Mouse (Mus musculus) thymus, adult 2 months (tissue): ENCODE results near the gene Wdpcp. TPM values are rescaled to one million over a fixed set of nuclear protein-coding genes. Genes with fewer than 3 reads are reported as not detected.
"Not testable (repeated sequence)": the region's sequence is repeated elsewhere in the genome, so short reads cannot be mapped to it uniquely, and the experiment has no call there.

Experiments
- DNase-seq: peaks from one replicate; pipeline ENCODE4 v3.0.0; 2021
- H3K27ac ChIP-seq: fragments of 200-500 bp; 2 replicates; pipeline ENCODE4 v1.5.1; 2012; ENCODE audit warnings: low read length, control low read depth; ENCODE audit not compliant: control insufficient read depth, insufficient read depth
- H3K27me3 ChIP-seq: fragments of 200-500 bp; 2 replicates; pipeline ENCODE4 v1.6.1; 2012; ENCODE audit warnings: mild to moderate bottlenecking, low read length, moderate library complexity, mixed read lengths; ENCODE audit not compliant: control insufficient read depth, insufficient read depth
- H3K36me3 ChIP-seq: fragments of 200-500 bp; 2 replicates; pipeline ENCODE4 v1.6.1; 2012; ENCODE audit warnings: mild to moderate bottlenecking, low read length, moderate library complexity; ENCODE audit not compliant: control insufficient read depth, insufficient read depth
- H3K4me1 ChIP-seq: fragments of 200-500 bp; replicated peaks from 2 replicates; pipeline ENCODE4 v1.6.1; 2012; ENCODE audit warnings: low read length; ENCODE audit not compliant: control insufficient read depth, insufficient read depth
- H3K4me3 ChIP-seq: fragments of 200-500 bp; 2 replicates; pipeline ENCODE4 v1.5.1; 2012; ENCODE audit warnings: mild to moderate bottlenecking, low read length, control low read depth, moderate library complexity; ENCODE audit not compliant: control insufficient read depth, insufficient read depth
- CTCF ChIP-seq: fragments of 200-500 bp; IDR thresholded peaks from 2 replicates; pipeline ENCODE4 v1.5.1; 2012; ENCODE audit warnings: mild to moderate bottlenecking, control low read depth, low read length, moderate library complexity, borderline replicate concordance; ENCODE audit not compliant: control insufficient read depth, poor library complexity, insufficient read depth; ENCODE audit errors: extremely low read depth
- POLR2A ChIP-seq: fragments of 200-500 bp; IDR thresholded peaks from 2 replicates; pipeline ENCODE4 v1.6.1; 2012; ENCODE audit warnings: mild to moderate bottlenecking, low read length, control low read depth, moderate library complexity; ENCODE audit not compliant: control insufficient read depth, poor library complexity, insufficient read depth; ENCODE audit errors: extremely low read depth
- WGBS: fragments of 180-500 bp; shearing (Covaris S2); methylation state at CpG from one replicate; pipeline ENCODE4 v1.1.7; 2018; 5-methylcytosine and 5-hydroxymethylcytosine counted together
- polyA plus RNA-seq: library from polyadenylated mRNA; depleted of rRNA; stranded (reverse); fragments of >200 nt; gene quantifications from 2 replicates; pipeline ENCODE4 v1.2.3, GENCODE M21; 2012; rRNA removed

The Wdpcp gene
- polyA plus RNA-seq: 2.7 and 4.0 TPM in 2 replicates

- peaks cover 8% of the 10 kb centered on the region for H3K4me1 ChIP-seq
- under 1% methylated on average over 42 of the region's 42 CpGs for WGBS
Measured at GRCm38 (mm10) chr11:21571700-21572381, at the start of gene Wdpcp, which contains the start of gene Mdh1. Wdpcp (plus strand) TSS chr11:21572235. Mdh1 (minus strand) TSS chr11:21572367.

DNA sequence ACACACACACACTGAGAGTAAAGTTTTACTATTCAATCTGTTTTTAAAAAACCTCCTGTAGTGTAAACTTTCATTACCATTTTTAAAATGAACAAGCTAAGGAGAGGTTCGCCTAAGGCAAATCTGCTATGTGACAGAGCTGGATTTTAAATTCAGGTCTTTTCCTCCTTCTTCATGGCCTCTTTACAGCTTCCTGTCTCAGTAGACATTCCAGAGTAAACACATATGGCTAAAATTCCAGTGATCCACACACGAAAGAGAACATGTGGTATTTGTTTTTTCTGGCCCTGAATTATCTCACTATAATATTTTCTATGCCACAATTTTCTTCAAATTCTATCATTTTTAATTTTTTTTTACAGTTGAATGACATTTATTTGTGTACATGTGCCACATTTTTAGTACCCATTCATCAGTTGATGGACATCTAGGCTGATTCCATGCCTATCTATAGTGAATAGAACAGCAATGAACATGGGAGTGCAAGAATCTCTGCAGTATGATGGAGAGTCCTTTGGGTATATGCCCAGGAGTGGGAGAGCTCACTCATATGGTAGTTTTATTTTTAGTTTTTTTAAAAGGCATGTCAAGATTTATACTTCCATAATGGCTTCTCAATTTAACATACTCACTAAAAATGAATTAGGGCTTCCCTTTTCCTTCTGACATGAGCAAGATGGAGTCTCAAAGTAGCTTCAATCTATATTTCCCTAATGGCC, 43.2 kb upstream of the Wdpcp start:
- no peaks in the 10 kb centered on the region for H3K27me3 ChIP-seq
- TF ChIP-seq POLR2A (no peak), CTCF (no peak)
- H3K4me3 ChIP-seq: no peak overlapping the region
- H3K36me3 ChIP-seq: no peaks in the 10 kb centered on the region
- H3K27ac ChIP-seq: no peak overlapping the region
- 93% methylated on average over 2 of the region's 2 CpGs for WGBS
- no peaks in the 10 kb centered on the region for H3K4me1 ChIP-seq
- DNase-seq: no peak

More at GRCm38 (mm10) chr11:21571700-21572381, at the start of gene Wdpcp, which contains the start of gene Mdh1:
- TF ChIP-seq CTCF: peak; percentile 72; the same call in 1 of the 2 replicates
- TF ChIP-seq POLR2A: peak; percentile 78; the same call in 1 of the 2 replicates
- Histone ChIP-seq H3K4me3 (peak within 1 kb of the TSS; percentile 90), H3K27ac (peak within 1 kb of the TSS; percentile 48; the same call in 1 of the 2 replicates), H3K36me3 (0 out of 2 replicates have a peak, but pooled peaks cover 2% of the 10 kb centered on the region), H3K27me3 (no peaks in the 10 kb centered on the region)
- peak; percentile 93 for DNase-seq

DNA sequence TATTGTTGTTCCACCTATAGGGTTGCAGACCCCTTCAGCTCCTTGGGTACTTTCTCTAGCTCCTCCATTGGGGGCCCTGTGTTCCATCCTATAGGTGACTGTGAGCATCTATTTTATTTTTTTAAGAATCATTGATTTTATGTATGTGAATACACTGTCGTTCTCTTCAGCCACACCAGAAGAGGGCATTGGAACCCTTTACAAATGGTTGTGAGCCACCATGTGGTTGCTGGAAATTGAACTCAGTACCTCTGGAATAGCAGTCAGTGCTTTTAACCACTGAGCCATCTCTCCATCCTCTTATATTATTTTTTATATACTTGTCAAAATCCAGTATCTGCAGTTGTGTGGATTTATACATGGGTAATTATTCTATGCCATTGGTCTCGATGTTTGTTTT, 41.2 kb upstream of the Wdpcp start:
- not testable (repeated sequence) for H3K36me3 ChIP-seq, H3K4me1 ChIP-seq, H3K27me3 ChIP-seq, H3K27ac ChIP-seq, H3K4me3 ChIP-seq, DNase-seq
- 97% methylated on average over 2 of the region's 2 CpGs for WGBS

GRCm38 (mm10) chr11:21540072-21540471, 32.0 kb upstream of the Wdpcp start:
- no peak overlapping the region for H3K27ac ChIP-seq

DNA sequence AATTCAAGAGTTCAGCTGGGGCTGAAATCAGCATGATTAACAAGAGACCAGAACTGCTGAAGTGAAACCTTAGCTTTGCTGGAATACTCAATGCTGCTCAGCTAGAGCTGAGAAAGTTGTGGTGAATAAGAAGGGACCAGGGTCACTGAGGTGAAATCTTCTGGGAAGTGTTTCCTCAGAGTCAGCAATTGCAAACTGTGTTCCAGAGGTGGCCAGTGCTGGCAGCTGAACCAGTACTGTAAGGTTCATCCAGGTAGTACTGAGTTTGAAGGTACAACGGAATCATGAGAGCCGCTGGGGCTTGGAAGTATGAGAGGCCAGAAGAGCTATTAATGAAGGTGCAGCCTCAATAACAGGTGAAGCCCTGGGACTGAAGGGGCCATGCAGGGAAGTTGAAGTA, 31.4 kb upstream of the Wdpcp start:
- Histone ChIP-seq H3K36me3 (no peaks in the 10 kb centered on the region), H3K27me3 (no peaks in the 10 kb centered on the region), H3K4me1 (no peaks in the 10 kb centered on the region), H3K27ac (no peak overlapping the region), H3K4me3 (no peak overlapping the region)
- whole genome bisulfite sequencing: 99% methylated on average over 2 of the region's 2 CpGs
- no peak for DNase-seq
- TF ChIP-seq POLR2A (no peak), CTCF (no peak)

More at GRCm38 (mm10) chr11:21540072-21540471, 32.0 kb upstream of the Wdpcp start:
- 49% methylated on average over 2 of the region's 2 CpGs for WGBS
- Histone ChIP-seq H3K4me3 (no peak overlapping the region), H3K36me3 (no peaks in the 10 kb centered on the region), H3K27me3 (no peaks in the 10 kb centered on the region), H3K4me1 (no peaks in the 10 kb centered on the region)
- no peak for DNase-seq
- TF ChIP-seq POLR2A (no peak), CTCF (no peak)

DNA sequence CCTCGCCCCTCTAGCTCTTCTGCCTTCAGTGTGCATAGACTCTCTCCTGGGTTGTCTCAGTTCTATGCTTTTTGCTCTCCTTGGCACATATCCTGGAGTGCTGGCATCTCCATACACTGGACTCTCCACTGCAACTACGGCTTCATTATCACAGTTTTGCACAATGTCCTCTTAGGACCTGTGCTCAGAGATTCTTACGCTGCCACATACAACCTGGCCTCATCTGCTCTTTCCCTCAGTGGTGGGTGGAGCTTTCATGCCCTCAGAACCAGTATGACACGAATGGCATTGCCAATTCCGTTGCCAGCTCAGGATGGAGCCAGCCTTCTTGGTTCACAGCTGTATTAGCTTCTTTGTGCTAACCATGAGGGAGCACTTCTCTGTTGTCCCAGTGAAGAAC, 29.3 kb upstream of the Wdpcp start:
- DNase-seq: no peak
- H3K36me3 ChIP-seq: no peaks in the 10 kb centered on the region
- H3K4me3 ChIP-seq: no peak overlapping the region
- no peak for TF ChIP-seq POLR2A
- 94% methylated on average over 5 of the region's 5 CpGs for WGBS
- no peak overlapping the region for H3K27ac ChIP-seq
- H3K4me1 ChIP-seq: no peaks in the 10 kb centered on the region
- no peaks in the 10 kb centered on the region for H3K27me3 ChIP-seq
